11 mouse cellular contexts compared by ENCODE assay signal in the genomic region with DNA sequence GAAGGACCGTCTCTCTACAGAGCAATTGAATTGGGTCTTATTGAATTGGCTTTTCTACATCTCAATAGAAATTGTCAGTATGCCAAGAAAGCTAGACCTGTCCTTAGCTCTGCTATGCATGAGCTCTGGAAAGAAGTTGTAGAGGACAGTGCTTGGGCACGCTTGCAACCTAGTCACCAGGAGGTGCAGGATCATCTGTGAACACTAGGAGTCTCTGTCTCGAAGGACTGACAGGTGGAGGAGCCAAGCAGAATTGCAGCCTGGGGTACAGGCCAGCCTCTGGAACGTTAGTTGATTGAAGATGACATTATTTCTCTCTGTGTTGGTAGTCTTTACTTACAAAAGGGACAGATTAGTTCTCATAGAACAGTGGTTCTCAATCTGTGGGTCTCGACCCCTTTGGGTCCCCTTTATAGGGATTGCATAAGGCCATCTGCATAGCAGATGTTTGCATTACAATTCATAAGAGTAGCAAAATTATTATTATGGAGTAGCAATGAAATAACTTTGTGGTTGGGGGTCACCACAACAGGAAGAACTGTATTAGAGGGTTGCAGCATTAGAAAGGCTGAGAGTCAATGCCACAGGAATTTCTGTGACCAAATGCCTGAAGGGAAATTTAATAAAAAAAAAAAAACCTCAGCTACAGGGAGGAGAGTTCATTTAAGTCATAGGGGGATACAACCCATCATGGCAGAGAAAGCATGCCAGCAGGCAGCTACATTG.
DNase-seq lines count a peak whose midpoint lies in the region; ATAC-seq and TF ChIP-seq lines count a peak whose summit lies in the region.
"Had no signal": no experiment of that assay in that cellular context is flagged by ENCODE, and none has a peak within 500 bp of the region (broad histone marks: within the 10 kb centered on the region; RNA-seq: fewer than 3 reads in every experiment).

No protein-coding gene starts in this region.

- H3K36me3 ChIP-seq in heart, postnatal 0 days (replicated peaks; ENCODE audit: control insufficient read depth, insufficient read depth, low read length): no peaks in the 10 kb centered on the region
- peaks cover 36% of the 10 kb centered on the region for H3K36me3 ChIP-seq in midbrain, embryonic 13.5 days

- no peak overlapping the region for H3K4me2 ChIP-seq in heart, postnatal 0 days (ENCODE audit: low read depth, low read length)
- no peak overlapping the region for H3K4me2 ChIP-seq in midbrain, embryonic 13.5 days (replicated peaks)
- H3K4me2 ChIP-seq: forebrain, embryonic 13.5 days had no signal

- TF ChIP-seq CTCF in heart, postnatal 0 days (IDR thresholded peaks at IDR 0.05; ENCODE audit: low read depth): peak; percentile 46

- no peaks in the 10 kb centered on the region for H3K4me1 ChIP-seq in heart, postnatal 0 days (ENCODE audit: control insufficient read depth, insufficient read depth)
- no peaks in the 10 kb centered on the region for H3K4me1 ChIP-seq in midbrain, embryonic 13.5 days (replicated peaks)
- H3K4me1 ChIP-seq: forebrain, embryonic 13.5 days; heart, embryonic 10.5 days had no signal

- WGBS in heart, postnatal 0 days: 60% methylated on average over 5 of the region's 5 CpGs
- 66% methylated on average over 5 of the region's 5 CpGs for WGBS in midbrain, embryonic 13.5 days

- H3K9ac ChIP-seq in heart, postnatal 0 days (replicated peaks; ENCODE audit: low read depth, low read length): no peak overlapping the region
- H3K9ac ChIP-seq in midbrain, embryonic 13.5 days (replicated peaks): no peak overlapping the region
- H3K9ac ChIP-seq: forebrain, embryonic 13.5 days had no signal

- no peak for TF ChIP-seq EP300 in heart, postnatal 0 days (IDR thresholded peaks at IDR 0.05; ENCODE audit: low read depth)

- H3K27me3 ChIP-seq in heart, postnatal 0 days (ENCODE audit: control insufficient read depth, insufficient read depth, low read length): no peaks in the 10 kb centered on the region
- no peaks in the 10 kb centered on the region for H3K27me3 ChIP-seq in midbrain, embryonic 13.5 days
- H3K27me3 ChIP-seq: forebrain, embryonic 13.5 days had no signal

- H3K27ac ChIP-seq in heart, postnatal 0 days (ENCODE audit: low read depth): no peak overlapping the region
- H3K27ac ChIP-seq in midbrain, embryonic 13.5 days: no peak overlapping the region
- H3K27ac ChIP-seq: forebrain, embryonic 13.5 days; heart, embryonic 10.5 days had no signal

- no peak overlapping the region for H3K4me3 ChIP-seq in heart, postnatal 0 days (ENCODE audit: low read depth, low read length)
- H3K4me3 ChIP-seq in midbrain, embryonic 13.5 days (replicated peaks): no peak overlapping the region
- H3K4me3 ChIP-seq: forebrain, embryonic 13.5 days; heart, embryonic 10.5 days had no signal

- ATAC-seq in heart, postnatal 0 days (ENCODE audit: insufficient read depth, low read depth): peak; percentile 49; the same call in 1 of the 2 replicates
- no peak for ATAC-seq in midbrain, embryonic 13.5 days
- ATAC-seq: forebrain, embryonic 13.5 days had no signal

- no peak for DNase-seq in heart, postnatal 0 days (ENCODE audit: low spot score)
- DNase-seq in heart, postnatal 36 days: no peak
- DNase-seq in right cerebral cortex, adult 18-20 months: peak; percentile 26
- no peak for DNase-seq in right cerebral cortex, postnatal 14 days
- DNase-seq in brain, adult 2 months (ENCODE audit: low read depth, low spot score): peak; percentile 61
- no peak for DNase-seq in urinary bladder, postnatal 10 days (ENCODE audit: low spot score)
- DNase-seq: cerebellum, adult 9-11 months; thymus, postnatal 25 days had no signal

- intact Hi-C loops in heart, postnatal 36 days (cut with DNase I): no loop called here

- H3K9me3 ChIP-seq in heart, postnatal 0 days (replicated peaks; ENCODE audit: control insufficient read depth, low read length): no peaks in the 10 kb centered on the region
- H3K9me3 ChIP-seq in midbrain, embryonic 13.5 days: no peaks in the 10 kb centered on the region
- H3K9me3 ChIP-seq: forebrain, embryonic 13.5 days; heart, embryonic 10.5 days had no signal

Comparison
In these comparisons a context has a peak if more than half of its experiments do, and no peak if none do; other contexts are left out.
1. DNase-seq: peak in right cerebral cortex, adult 18-20 months (single experiment) and brain, adult 2 months (single experiment); none in heart, postnatal 0 days (single experiment), heart, postnatal 36 days (0 of 2), right cerebral cortex, postnatal 14 days (single experiment) and urinary bladder, postnatal 10 days (single experiment).